Mouse (Mus musculus) intestine, embryonic 16.5 days (tissue): ENCODE data around the gene Mast2. TPM values are rescaled to one million over a fixed set of nuclear protein-coding genes. Genes with fewer than 3 reads are reported as not detected.

Experiments used
- ATAC-seq: fragments of 200-750 bp; cut with Nextera tagmentation; 2 replicates; pipeline ENCODE4 v1.8.0; 2017; ENCODE audit warnings: moderate TSS enrichment, moderate library complexity
- H3K27ac ChIP-seq: fragments of 300-500 bp; sonication (generic); 2 replicates; pipeline ENCODE4 v1.5.1; 2014; ENCODE audit warnings: mild to moderate bottlenecking, low read length
- H3K27me3 ChIP-seq: fragments of 300-500 bp; sonication (generic); replicated peaks from 2 replicates; pipeline ENCODE4 v1.6.1; 2014; ENCODE audit warnings: low read length, control low read depth, mixed read lengths; ENCODE audit not compliant: control insufficient read depth, insufficient read depth
- H3K36me3 ChIP-seq: fragments of 300-500 bp; sonication (generic); 2 replicates; pipeline ENCODE4 v1.6.1; 2014; ENCODE audit warnings: low read length, control low read depth; ENCODE audit not compliant: control insufficient read depth, insufficient read depth
- H3K4me1 ChIP-seq: fragments of 300-500 bp; sonication (generic); 2 replicates; pipeline ENCODE4 v1.6.1; 2014; ENCODE audit warnings: low read length, control low read depth, mixed read lengths; ENCODE audit not compliant: control insufficient read depth, insufficient read depth
- H3K4me2 ChIP-seq: fragments of 300-500 bp; sonication (generic); 2 replicates; pipeline ENCODE4 v1.6.1; 2014; ENCODE audit warnings: low read depth, low read length, control low read depth
- H3K4me3 ChIP-seq: fragments of 300-500 bp; sonication (generic); 2 replicates; pipeline ENCODE4 v1.5.1; 2014; ENCODE audit warnings: mild to moderate bottlenecking, low read length
- H3K9ac ChIP-seq: fragments of 300-500 bp; sonication (generic); 2 replicates; pipeline ENCODE4 v1.6.1; 2014; ENCODE audit warnings: low read depth, low read length
- H3K9me3 ChIP-seq: fragments of 300-500 bp; sonication (generic); 2 replicates; pipeline ENCODE4 v1.6.1; 2016; ENCODE audit warnings: low read length, control low read depth; ENCODE audit not compliant: control insufficient read depth
- WGBS: fragments of 180-500 bp; shearing (Covaris S2); extraction: QIAGEN DNeasy Blood & Tissue Kit; methylation state at CpG from one replicate; pipeline ENCODE4 v1.1.7; 2014; 5-methylcytosine and 5-hydroxymethylcytosine counted together
- polyA plus RNA-seq: library from polyadenylated mRNA; unstranded; fragments of >200 nt; fragmentation: Nextera tagmentation; extraction: Ambion mirVana; gene quantifications from 2 replicates; pipeline ENCODE4 v1.2.1, GENCODE M21; 2015

Mast2 gene
- polyA plus RNA-seq, 1 experiment from 2014 or later = 6.4 TPM

DNA sequence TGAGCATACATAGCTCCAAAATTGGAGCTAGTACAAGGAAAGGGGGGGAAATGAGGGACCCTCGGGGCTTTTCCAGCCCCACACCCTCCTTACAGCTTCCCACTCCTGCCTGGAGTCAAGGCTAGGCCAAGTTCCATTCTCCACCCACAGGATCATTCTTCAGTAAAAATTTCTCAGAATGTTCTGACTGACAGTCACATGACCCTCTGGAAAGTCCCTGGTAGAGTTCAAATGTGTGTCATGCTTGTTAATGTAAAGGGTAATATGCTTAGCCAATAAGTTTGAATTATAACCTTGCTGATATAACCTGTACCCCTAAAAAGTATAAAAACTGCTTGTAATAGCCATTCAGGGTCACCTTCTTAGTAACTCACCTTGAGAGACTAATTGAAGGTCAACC lies 41.8 kb downstream of the Mast2 start:
- H3K9me3 ChIP-seq = no peaks in the 10 kb centered on the region
- no peaks in the 10 kb centered on the region for H3K27me3 ChIP-seq
- no peak overlapping the region for H3K4me3 ChIP-seq
- H3K36me3 ChIP-seq = no peaks in the 10 kb centered on the region
- H3K4me1 ChIP-seq = no peaks in the 10 kb centered on the region
- WGBS = 75% methylated on average over 1 of the region's 1 CpGs
- no peak overlapping the region for H3K4me2 ChIP-seq
- H3K9ac ChIP-seq = no peak overlapping the region
- ATAC-seq = peak; percentile 36; the same call in 1 of the 2 replicates
- no peak overlapping the region for H3K27ac ChIP-seq

DNA sequence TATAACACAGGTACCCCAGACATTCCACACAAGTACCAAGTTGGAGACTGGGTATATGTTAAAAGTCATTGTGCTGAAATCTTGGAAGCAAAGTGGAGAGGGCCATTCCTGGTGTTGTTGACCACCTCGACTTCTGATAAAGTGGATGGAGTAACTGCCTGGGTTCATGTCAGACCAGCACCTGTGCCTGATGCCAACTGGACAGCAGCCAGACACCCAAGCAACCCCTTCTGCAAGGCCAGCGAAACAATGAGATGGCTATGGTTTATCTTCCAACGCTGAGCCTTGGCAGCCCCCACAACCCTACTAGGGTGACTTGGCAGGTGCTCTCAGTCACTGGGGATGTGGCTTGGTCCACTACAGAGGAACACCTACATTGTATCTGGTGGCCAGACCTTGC lies 42.8 kb downstream of the Mast2 start:
- Histone ChIP-seq H3K4me2 (no peak overlapping the region), H3K9me3 (no peaks in the 10 kb centered on the region), H3K9ac (no peak overlapping the region), H3K4me1 (no peaks in the 10 kb centered on the region), H3K27me3 (no peaks in the 10 kb centered on the region), H3K36me3 (no peaks in the 10 kb centered on the region), H3K27ac (no peak overlapping the region), H3K4me3 (no peak overlapping the region)
- ATAC-seq = no peak
- WGBS = 93% methylated on average over 3 of the region's 3 CpGs

DNA sequence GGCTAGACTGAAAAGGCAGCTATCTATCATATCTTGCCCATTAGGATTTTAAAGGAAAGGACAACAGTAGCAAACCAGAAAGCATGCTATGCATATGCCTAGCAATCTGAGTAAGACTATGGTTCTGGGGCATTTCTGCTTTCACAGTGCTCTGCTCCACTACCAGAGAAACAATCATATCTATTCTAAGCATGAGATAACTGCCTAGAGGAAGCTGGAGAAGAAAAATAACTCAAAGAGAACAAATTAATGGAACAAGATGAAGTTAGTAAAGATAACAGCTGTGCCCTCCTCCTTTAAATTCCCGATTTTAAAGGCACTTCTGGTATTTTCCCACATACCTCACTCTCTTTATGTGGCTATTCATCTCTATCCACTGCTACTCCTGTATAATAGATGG lies 51.0 kb downstream of the Mast2 start:
- Histone ChIP-seq H3K27ac (peak overlapping the region; percentile 1; the same call in 1 of the 2 replicates), H3K4me1 (peaks cover 2% of the 10 kb centered on the region), H3K4me2 (no peak overlapping the region), H3K9me3 (no peaks in the 10 kb centered on the region), H3K36me3 (no peaks in the 10 kb centered on the region), H3K9ac (no peak overlapping the region), H3K27me3 (no peaks in the 10 kb centered on the region), H3K4me3 (no peak overlapping the region)
- WGBS = 36% methylated on average over 1 of the region's 1 CpGs
- peak; percentile 42; the same call in 1 of the 2 replicates for ATAC-seq

DNA sequence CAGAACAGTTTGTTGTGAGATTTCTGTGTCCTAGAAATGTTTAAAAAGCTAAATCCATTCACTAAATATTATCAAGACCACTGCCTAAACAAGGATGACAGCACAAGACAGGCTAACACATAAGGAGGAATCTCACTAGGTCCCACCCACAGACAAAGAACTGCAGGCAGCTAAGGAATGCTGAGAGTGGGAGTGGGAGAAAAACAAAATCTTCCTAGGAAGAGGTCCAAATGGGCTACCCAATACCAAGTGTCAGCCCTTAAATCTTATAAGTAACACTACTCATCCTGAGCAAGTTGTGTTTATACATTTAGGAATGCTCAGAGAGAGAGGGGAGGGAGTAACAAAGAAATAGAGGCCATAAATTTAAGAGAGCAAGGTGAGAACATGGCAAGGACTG lies 52.6 kb downstream of the Mast2 start:
- Histone ChIP-seq H3K27ac (no peak overlapping the region), H3K9me3 (no peaks in the 10 kb centered on the region), H3K4me1 (peaks cover 2% of the 10 kb centered on the region), H3K36me3 (no peaks in the 10 kb centered on the region), H3K9ac (no peak overlapping the region), H3K4me2 (no peak overlapping the region), H3K4me3 (no peak overlapping the region), H3K27me3 (no peaks in the 10 kb centered on the region)
- no peak for ATAC-seq

DNA sequence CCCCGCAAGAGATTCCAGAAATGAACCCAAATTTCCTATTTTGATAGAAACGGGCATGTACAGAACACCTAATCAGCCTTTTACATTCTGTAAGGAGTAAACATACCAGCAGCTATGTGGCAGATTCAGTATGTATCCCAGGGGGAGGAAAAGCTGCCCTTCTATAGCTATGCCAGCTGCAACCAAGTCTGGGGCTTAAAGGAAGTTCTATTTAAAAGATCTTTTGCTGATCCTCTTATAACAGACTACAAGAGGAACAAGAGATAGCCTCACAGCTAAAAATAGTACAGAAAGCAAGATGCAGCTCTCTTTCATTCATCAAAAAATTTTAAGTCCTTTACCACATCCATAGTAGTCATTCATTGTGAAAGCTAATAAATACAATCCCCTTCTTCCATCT lies 57.3 kb downstream of the Mast2 start:
- Histone ChIP-seq H3K4me2 (no peak overlapping the region), H3K4me3 (no peak overlapping the region), H3K9ac (no peak overlapping the region), H3K4me1 (peaks cover 7% of the 10 kb centered on the region), H3K9me3 (no peaks in the 10 kb centered on the region), H3K36me3 (no peaks in the 10 kb centered on the region), H3K27me3 (no peaks in the 10 kb centered on the region), H3K27ac (no peak overlapping the region)
- WGBS = 85% methylated on average over 2 of the region's 2 CpGs
- ATAC-seq = no peak

DNA sequence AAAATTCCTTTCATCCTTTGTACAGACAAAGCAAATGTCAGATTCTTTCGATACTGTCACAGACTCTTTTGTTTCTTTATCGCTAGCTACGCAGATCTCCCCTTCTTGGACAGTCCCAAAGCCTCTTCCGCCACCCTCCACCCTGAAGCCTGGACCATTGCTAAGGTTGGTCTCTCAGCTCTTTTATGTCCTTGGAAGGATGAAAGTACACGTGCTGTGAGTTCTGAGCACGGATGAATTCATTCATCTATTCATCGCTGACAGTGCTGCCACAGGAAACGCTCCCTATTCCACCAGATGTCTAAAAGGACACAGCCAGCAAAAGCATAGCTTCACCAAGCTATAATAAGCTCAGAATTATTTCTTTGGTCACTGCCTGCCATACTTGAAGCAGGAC lies 58.0 kb downstream of the Mast2 start:
- Histone ChIP-seq H3K4me1 (peaks cover 5% of the 10 kb centered on the region), H3K4me2 (peak overlapping the region; percentile 38), H3K36me3 (no peaks in the 10 kb centered on the region), H3K27me3 (no peaks in the 10 kb centered on the region), H3K4me3 (no peak overlapping the region), H3K9ac (no peak overlapping the region), H3K27ac (no peak overlapping the region), H3K9me3 (no peaks in the 10 kb centered on the region)
- 43% methylated on average over 8 of the region's 8 CpGs for WGBS
- ATAC-seq = no peak

DNA sequence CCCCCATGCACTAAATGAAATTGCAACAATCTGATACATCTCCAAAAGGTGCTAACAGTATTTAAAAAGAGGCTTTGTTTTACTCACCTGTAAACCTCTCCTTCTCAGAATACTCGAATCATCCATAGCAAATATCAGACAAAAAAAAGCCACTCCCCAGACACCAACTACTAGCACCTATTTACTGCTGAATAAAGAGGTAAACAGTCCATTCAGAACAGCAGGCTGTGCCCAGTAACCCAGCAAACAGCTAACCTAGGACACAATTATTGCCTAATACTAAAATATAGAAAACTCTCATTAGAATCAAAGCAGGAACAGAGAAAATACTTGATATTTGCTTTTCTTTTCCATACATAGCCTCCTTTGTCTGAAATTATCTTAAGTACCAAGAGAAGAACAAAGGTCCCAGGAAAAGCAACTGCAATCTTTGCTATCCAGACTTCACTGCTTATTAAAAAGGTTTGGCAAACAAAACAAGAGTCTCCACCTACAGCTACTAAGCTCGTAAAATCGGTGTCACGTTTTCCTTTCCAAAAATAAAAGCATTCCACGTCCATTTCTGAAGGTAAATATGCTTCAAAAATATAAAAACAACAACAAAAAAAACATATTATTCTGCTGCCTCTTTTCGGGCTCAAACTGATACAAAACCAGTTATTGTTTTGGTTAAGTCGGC lies 58.6 kb downstream of the Mast2 start:
- no peaks in the 10 kb centered on the region for H3K36me3 ChIP-seq
- H3K9ac ChIP-seq = no peak overlapping the region
- H3K4me3 ChIP-seq = no peak overlapping the region
- peaks cover 5% of the 10 kb centered on the region for H3K4me1 ChIP-seq
- H3K27me3 ChIP-seq = no peaks in the 10 kb centered on the region
- no peak overlapping the region for H3K27ac ChIP-seq
- WGBS = 44% methylated on average over 7 of the region's 7 CpGs
- H3K9me3 ChIP-seq = no peaks in the 10 kb centered on the region
- ATAC-seq = no peak
- peak overlapping the region; percentile 38; the same call in 1 of the 2 replicates for H3K4me2 ChIP-seq

DNA sequence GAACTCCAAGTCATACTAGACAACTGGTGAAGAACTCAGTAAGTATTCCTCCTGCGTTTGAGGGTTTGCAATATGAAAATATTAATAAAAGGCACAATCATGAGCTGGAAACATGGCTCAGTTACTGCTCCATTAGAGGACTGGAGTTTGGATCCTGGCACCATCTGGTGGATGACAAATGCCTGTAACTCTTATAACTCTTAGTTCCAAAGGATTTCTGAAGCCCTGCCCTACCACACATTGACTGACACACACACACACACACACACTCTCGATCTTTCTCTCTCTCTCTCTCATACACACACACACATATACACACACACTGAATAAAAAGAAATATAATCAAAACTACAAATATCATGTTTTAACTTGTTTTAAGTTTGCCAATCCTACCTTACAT lies 60.1 kb downstream of the Mast2 start:
- ATAC-seq = no peak
- Histone ChIP-seq H3K4me3 (no peak overlapping the region), H3K27me3 (no peaks in the 10 kb centered on the region), H3K4me1 (peaks cover 5% of the 10 kb centered on the region), H3K27ac (no peak overlapping the region), H3K9ac (no peak overlapping the region), H3K9me3 (no peaks in the 10 kb centered on the region), H3K36me3 (no peaks in the 10 kb centered on the region), H3K4me2 (no peak overlapping the region)
- WGBS = 67% methylated on average over 2 of the region's 2 CpGs

DNA sequence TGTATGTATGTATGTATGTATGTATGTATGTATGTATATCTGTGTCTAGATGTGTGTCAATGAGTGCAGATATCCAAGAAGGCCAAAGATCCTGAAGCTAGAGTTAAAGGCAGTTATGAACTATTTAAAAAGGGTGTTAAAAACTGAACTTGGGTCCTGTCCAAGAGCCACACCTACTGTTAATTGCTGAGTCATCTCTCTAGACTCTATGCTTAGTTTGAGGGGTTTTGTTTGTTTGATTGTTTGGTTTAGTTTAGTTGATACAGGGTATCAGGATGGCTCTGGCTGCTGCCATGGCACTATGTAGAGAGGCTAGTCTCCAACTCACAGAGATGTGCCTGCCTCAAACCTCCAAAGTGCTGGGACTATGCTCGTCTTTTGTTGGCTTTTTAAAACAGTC lies 61.3 kb downstream of the Mast2 start:
- no peak overlapping the region for H3K27ac ChIP-seq
- no peak for ATAC-seq
- H3K4me1 ChIP-seq = peaks cover 5% of the 10 kb centered on the region
- H3K9ac ChIP-seq = no peak overlapping the region
- H3K4me3 ChIP-seq = no peak overlapping the region
- H3K9me3 ChIP-seq = no peaks in the 10 kb centered on the region
- WGBS = 83% methylated on average over 1 of the region's 1 CpGs
- no peak overlapping the region for H3K4me2 ChIP-seq
- H3K27me3 ChIP-seq = no peaks in the 10 kb centered on the region
- H3K36me3 ChIP-seq = no peaks in the 10 kb centered on the region

DNA sequence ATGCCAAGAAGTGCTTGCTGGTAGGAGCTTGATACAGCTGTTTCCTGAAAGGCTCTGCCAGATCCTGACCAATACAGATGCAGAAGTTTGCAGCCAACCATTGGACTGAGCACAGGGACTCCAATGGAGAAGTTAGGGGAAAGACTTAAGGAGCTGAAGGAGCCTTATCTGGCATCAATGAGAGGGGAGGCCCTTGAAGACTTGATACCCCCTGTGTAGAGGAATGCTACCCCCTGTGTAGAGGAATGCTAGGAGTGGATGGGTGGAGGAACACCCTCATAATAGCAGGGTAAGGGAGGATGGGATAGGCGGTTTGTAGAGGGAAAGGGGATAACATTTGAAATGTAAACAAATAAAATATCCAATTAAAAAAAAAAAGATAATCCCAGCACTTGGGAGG lies 65.9 kb downstream of the Mast2 start:
- ATAC-seq = no peak
- no peaks in the 10 kb centered on the region for H3K9me3 ChIP-seq
- 38% methylated on average over 1 of the region's 1 CpGs for WGBS
- H3K9ac ChIP-seq = no peak overlapping the region
- H3K36me3 ChIP-seq = no peaks in the 10 kb centered on the region
- H3K27me3 ChIP-seq = no peaks in the 10 kb centered on the region
- no peak overlapping the region for H3K4me3 ChIP-seq
- no peaks in the 10 kb centered on the region for H3K4me1 ChIP-seq
- H3K4me2 ChIP-seq = no peak overlapping the region
- no peak overlapping the region for H3K27ac ChIP-seq
